Mouse (Mus musculus): ENCODE data around the gene Gucy2c.

Gucy2c gene

GRCm38 (mm10) chr6:136660831-136661705 lies 120.5 kb downstream of the Gucy2c start:
- no peak for DNase-seq

- no peak for DNase-seq
These were observed 122.3 kb downstream of the Gucy2c start for GRCm38 (mm10) chr6:136659226-136659625.

- DNase-seq, result no peak
These were observed 123.3 kb downstream of the Gucy2c start for GRCm38 (mm10) chr6:136658303-136658702.

DNA sequence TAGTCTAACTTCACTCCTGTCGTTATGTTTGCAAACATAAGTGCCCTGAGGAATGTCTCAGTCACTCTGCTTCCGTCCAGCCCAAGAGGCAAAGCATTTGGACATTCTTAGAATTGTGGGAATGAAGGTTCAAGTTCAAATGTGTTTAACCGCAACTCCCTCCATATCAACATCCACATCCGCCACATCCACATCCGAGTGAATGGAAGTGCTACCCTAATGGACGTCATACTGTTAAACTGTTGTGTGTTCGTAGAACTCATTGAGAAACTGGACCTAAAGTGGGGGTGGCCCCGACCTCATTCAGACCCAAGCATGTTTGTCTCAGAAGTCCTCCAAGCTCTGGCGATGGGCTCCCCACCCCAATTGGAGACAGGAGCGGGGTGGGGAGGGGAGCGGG lies 125.8 kb downstream of the Gucy2c start:
- no peak for DNase-seq

DNA sequence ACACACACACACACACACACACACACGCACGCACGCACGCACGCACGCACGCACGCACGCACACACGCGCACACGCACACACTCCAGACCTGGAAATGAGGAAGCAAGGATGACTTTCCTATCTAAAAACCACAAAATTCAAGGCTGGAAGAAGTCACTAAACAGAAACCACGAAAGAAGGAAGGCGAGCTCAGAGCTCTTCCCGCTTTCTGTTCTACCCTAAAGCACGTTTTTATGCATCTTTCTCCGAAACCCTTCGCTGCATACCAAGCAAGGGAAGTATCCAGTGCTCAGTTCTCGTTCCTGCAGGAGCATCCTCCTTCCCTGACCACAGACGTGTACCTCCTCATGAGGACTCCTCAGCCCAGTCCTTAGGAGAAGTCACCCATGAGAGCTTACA lies 127.1 kb downstream of the Gucy2c start:
- no peak for DNase-seq

DNA sequence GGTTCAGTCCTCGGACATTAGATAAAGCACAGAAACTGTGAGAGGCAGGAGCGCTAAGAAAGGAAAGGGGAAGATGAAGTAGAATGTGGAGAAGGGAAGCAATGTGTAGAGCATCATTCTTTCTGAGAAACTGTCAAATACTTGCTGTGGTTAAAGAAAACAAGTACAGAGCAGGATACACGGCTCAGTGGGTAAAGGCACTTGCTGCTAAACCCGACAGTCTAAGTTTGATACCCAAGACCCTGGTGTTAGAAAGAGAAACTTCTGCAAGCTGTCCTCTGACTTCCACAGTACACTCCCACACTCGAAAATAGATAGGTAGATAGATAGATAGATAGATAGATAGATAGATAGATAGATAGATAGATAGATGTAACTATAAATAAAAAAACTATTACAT lies 128.2 kb downstream of the Gucy2c start:
- no peak for DNase-seq

GRCm38 (mm10) chr6:136650664-136651063 lies 130.9 kb downstream of the Gucy2c start:
- no peak for DNase-seq

DNA sequence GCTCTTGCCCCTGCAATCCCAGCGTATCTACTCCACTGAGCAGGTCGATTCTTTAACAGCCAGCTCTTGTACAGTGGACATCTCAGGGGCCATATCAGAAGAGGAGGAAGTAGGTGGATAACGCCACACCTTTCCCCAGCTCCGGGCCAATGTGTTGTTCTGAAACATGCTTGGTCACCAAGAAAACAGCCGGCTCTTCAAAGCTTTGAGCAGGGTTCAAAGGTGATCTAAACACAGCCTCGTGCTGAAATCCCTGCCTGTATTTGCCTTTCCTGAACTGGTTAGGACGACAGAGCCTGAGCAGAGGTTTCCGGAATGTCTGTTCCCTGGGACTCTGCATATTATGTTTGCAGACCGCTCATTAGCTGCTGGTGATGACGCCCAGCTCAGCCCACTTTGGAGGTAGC lies 134.1 kb downstream of the Gucy2c start:
- no peak for DNase-seq

Measured in kidney, adult 11 months (tissue).